Mouse (Mus musculus) large intestine, adult 2 months (tissue): ENCODE data around the gene Cfap57. TPM values are rescaled to one million over a fixed set of nuclear protein-coding genes. Genes with fewer than 3 reads are reported as not detected.

Source experiments
- DNase-seq: peaks from one replicate; pipeline ENCODE4 v3.0.0-alpha.2; 2012; ENCODE audit warnings: low read depth, low spot score
- WGBS: fragments of 180-500 bp; shearing (Covaris S2); methylation state at CpG from one replicate; pipeline ENCODE4 v1.1.7; 2018; 5-methylcytosine and 5-hydroxymethylcytosine counted together
- polyA plus RNA-seq: library from polyadenylated mRNA; depleted of rRNA; stranded (reverse); fragments of >200 nt; gene quantifications from 2 replicates; pipeline ENCODE4 v1.2.3, GENCODE M21; 2012; rRNA removed

The Cfap57 gene
- polyA plus RNA-seq = 0.03 and 0.26 TPM in 2 replicates

DNA sequence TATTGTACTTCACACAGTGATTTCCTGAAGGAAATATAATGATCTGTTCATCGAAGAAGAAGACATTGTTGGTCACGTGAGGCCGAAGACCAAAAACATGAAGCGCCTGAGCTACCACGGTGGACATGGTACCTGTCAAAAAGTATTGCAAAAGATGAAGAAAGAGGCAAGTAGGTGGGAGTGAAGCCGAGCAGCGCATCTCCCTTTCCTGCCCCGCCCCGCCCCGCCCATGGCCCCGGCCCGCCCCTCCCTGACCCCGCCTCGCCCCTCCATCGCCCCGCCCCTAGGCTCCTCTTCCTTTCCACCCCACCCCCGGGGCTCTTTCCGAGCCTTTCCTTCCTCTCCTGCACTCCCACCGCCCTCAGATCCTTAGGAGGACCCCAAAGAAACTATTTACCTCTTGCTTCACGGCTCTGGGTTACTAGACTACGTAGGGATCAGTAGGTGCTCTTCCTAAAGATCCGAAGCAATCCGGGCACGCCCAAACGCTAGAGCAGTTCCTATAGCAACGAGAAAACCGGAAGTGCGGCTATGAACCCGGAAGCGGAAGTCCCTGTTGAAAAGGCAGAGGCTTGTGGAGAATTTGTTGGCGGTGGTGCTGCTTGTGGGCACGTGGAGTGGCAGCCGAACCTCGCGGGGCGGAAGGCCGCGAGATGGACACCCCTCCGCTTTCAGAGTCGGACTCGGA lies at the start of gene Cfap57, which contains the start of gene Ebna1bp2:
Gene Cfap57 (minus strand): TSS at position 499 of the 688 bp plus-strand sequence.
Gene Ebna1bp2 (plus strand): TSS at position 521 of the 688 bp plus-strand sequence.
- WGBS = 2% methylated on average over 39 of the region's 41 CpGs
- DNase-seq = peak; percentile 90

DNA sequence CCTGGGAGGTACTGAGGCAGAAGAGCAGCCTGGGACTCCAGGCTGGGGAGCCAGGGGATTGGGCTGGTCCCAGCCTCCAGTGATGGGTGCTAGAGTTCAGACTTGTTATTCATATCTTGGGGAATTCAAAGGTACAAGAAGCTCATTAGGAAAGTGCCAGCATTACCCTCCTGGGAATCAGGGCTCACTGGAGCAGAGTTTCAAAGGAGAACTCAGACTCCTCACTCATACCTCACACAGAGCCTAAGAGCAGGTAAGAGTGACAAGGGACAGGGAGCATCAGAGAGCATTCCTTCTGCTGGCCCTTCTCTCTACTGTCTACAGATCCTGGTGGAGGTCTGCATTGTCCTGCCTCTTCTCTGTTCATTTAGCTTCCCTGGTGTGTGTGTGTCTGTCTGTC lies 38.1 kb upstream of the Cfap57 start, which contains the start of gene Olfr62:
Gene Olfr62 (plus strand): TSS at position 301 of the 400 bp plus-strand sequence.
- DNase-seq = no peak

DNA sequence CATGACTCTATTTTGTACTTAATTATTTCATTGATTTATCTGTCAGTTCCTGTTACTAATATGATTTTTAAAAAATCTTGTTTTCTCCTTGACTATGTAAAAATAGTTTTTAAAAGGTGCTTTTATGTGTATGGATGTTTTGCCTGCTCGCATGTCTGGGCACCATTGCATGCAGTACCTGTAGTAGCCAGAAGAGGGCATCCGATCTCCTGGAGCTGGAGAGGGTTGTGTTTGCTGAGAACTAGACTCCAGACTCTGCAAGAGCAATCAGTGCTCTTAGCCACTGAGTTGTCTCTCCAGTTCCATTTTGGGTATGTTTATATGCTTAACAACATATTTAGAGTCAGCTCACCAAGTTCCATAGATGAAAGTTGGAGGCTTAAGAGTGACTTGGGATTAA lies 24.7 kb upstream of the Cfap57 start:
- WGBS = 5% methylated on average over 2 of the region's 2 CpGs
- no peak for DNase-seq

DNA sequence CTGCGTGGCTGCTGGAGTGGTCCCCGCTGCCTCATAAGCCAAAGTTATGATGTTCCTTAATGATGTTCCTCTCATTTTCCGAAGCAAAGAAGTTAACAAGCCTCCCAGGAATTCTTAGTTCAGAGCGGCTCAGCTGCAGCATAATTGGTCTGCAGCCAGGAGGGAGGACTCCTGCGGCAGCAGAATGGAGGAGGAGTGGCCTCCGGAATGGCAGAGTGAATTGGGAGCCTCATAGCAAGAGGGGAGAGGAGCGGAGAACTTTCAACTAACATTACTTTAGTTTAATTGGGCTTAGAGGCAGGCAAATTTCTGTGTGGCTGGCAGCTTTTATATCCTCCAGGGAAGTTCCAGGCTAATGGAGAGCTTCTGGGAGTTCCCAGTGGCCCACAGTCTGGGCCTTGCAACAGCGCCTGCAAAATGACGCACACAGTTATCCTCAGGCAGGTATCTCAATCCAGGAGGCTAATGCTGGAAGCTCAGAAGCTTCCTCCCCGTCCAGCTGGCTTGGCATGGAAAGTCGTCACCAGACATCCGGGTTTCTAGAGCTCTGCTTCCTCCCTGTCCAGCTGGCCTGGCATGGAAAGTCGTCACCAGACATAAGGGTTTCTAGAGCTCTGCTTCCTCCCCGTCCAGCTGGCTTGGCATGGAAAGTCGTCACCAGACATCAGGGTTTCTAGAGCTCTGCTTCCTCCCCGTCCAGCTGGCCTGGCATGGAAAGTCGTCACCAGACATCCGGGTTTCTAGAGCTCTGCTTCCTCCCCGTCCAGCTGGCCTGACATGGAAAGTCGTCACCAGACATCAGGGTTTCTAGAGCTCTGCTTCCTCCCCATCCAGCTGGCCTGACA lies 22.0 kb upstream of the Cfap57 start:
- no peak for DNase-seq
- WGBS = 37% methylated on average over 20 of the region's 20 CpGs

DNA sequence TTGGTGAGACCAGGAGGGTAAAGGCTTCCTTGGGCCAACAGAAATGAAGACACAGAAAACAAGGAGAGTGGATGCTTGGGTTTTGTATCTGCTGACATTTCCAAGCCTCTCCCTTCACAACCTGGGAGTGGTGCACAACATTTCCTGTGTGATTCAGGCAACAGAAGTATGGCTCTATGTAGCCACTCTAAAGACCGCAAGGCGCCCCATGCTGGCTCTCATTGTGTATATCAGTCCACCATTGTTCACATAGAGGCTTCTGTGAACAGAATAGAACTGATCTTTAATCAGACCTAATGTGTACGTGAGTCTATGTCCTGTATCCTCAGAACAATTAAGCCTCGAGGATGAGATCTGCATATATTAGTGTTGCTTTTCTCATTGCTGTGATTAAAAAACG lies 9.7 kb upstream of the Cfap57 start:
- 92% methylated on average over 5 of the region's 5 CpGs for WGBS
- no peak for DNase-seq

DNA sequence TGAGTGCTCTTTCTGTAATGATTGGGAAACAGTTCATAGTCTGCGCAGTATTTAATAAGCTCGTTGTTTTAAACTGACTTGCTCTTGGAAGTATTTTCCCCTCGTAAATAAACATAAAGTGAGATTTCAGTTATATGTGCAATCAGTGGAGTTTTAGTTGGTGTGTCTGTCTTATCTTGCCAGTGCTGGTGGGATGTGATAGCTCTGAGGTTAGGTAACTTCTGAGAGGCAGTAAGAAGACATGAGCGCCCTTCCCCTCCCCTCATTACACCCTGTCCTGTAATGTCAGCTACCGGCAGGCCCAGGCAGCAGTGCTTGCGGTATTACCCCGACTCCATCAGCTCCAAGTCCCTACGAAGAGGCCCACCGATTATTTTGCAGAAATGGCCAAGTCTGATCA lies 1.2 kb upstream of the Cfap57 start:
- WGBS = 68% methylated on average over 9 of the region's 9 CpGs

DNA sequence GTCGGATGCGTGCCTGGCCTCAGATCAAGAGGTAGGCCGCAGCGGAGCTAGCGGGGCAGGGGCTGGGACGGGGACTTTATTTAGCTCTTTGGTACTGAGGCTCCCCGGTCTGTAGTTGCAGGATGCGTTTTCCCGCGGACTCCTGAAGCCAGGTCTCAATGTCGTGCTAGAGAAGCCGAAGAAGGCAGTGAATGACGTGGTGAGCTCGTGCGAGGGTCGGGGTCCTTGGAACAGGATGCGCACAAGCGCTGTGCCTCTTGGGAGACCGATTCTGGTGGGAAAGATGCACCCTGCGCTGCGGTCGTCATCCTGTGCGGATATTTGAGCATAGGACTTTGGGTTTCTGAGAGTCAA lies 367 bp upstream of the Cfap57 start:
- WGBS = under 1% methylated on average over 23 of the region's 23 CpGs
- DNase-seq = no peak

More for the DNA sequence above, 1.2 kb upstream of the Cfap57 start:
- no peak for DNase-seq

DNA sequence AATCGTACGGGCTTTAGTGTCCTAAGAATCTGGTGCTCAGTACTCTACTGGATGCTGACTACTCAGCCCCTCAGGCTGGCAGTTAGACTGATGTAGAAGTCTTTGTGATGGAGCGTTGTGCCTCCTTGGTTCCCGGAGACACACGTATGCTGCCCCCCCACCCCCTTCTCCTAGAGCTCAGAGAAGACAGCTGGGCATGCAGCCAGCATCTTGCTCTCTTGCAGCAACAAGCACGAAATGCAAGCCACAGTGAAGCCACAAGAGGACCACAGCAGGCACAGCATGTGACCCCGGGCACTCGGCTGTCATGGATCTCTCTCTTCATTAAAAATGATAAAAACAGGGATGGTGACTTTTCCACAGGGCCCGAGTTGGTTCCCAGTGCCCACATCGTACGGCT lies 5.2 kb downstream of the Cfap57 start:
- 75% methylated on average over 11 of the region's 11 CpGs for WGBS
- DNase-seq = no peak

DNA sequence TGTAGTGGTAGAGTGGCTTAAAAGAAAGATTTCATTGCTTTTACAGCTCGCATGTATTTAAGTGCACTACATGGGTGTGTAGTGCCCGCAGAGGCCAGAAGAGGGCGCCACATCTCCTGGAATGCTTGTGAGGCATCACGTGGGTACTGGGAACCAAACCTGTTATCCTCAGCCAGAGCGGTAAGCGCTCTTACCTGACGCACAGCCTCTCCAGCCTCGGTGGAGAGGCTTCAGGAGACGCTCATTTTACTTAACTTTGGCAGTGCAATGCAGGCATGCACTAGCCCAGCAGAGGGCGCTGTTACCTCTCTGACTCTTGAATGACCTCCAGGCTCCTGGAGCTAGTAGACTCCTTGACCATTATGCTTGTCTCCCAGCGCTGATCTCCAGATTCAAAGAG lies 8.0 kb downstream of the Cfap57 start:
- WGBS = 32% methylated on average over 11 of the region's 11 CpGs
- DNase-seq = no peak

DNA sequence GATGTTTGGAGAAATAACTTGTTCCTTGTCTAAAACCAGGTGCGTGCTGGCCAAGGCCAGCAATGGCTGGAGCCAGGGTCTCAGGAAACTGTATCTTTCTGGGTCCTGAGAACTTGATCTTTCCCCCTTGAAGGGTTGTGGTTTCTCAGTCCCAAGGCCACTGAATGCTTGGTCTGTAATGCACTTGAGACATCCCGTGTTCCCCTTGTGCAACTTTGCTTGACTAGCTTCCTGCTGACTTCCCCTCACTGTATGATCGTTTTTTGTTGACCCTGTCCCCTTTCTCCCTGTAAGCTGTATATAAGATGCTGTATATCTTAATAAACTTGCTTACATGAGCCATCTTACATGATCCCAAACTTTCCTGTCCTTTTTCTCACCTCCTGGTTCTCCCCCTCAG lies 10.7 kb downstream of the Cfap57 start:
- WGBS = 62% methylated on average over 3 of the region's 3 CpGs

DNA sequence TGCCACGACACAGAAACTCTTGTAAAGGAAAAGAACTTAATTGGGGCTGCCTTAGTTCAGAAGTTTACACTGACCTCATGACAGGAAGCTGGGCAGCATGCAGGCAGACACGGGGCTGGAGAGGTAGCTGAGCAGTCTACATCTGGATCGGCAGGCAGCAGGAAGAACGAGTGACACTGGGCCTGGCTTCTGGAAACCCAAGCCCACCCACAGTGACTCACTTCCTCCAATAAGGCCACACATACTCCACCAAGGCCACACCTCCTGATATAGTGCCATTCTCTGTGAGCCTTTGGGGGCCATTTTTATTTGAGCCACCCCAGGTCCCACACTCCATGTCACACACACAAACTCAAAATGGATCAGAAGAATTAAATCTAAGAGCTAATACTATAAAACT lies 16.5 kb downstream of the Cfap57 start:
- no peak for DNase-seq
- WGBS = 22% methylated on average over 4 of the region's 4 CpGs

More for the DNA sequence above, 10.7 kb downstream of the Cfap57 start:
- no peak for DNase-seq

DNA sequence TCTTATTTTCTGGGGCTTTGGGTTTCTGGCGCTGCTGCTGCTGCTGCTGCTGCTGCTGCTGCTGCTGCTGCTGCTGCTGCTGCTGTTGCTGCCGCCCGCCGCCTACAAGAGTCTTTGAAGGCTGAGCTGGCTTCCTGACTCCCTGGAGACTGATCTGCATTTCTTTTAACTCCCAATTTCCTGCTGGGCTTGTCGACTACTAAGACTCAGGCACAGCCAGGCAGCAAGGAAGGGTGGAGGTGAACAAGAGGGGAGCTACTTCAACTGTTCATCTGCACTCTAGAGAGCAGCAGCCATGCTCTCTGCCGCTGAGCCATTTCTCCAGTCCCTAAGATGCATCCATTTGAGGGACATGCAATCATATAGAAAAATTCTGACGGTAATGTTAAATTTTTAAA lies 30.8 kb downstream of the Cfap57 start:
- 27% methylated on average over 7 of the region's 7 CpGs for WGBS
- DNase-seq = no peak

DNA sequence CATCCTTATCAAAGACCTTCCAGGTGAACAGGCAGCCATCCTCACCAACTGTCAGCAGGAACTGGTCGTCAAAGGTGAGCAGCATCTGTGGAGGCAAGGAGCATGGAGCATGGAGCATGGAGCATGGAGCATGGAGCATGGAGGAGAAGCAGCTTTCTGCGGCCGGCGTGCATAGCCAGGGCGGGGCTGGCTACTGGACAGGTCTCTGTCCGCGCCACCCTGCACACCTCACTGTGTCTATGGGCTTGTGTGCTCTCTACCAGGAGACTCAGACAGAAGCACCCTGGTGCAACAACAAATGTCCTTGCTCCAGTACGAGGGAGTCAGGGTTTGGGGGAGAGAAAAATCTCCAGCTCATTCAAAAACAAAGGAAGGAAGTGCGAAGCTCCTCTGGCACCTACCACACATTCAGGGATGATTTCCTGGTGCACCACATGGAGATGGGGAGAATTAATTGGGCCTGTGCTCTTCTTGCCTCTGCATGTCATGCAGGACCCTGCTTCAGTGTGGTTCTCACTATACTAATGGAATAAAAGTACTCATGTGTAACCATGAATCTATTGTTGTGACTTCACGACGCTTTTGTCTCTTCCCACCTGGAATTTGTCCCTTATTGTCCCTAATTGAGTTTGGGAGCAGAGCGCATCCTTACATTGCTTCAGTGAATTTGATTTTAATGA lies 31.4 kb downstream of the Cfap57 start:
- WGBS = 62% methylated on average over 12 of the region's 12 CpGs
- no peak for DNase-seq

DNA sequence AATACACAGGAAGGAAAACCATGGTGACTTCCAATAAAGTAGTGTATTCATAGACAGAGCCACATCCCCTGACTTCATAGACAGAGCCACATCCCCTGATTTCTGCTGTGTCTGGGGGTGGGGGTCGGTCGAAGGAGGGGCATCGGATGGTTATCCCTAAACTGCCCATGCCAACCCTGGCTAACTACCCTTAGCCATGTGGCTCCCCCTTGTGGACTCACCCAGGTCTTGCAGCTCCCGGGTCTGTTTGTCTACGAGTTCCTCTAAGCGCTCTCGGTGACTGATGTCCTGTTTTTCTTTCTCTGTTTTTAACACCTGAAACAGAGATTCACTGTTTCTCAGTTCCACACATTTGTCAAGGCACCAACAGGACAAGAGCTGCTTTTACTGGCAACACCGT lies 37.9 kb downstream of the Cfap57 start:
- WGBS = 91% methylated on average over 8 of the region's 8 CpGs
- no peak for DNase-seq

DNA sequence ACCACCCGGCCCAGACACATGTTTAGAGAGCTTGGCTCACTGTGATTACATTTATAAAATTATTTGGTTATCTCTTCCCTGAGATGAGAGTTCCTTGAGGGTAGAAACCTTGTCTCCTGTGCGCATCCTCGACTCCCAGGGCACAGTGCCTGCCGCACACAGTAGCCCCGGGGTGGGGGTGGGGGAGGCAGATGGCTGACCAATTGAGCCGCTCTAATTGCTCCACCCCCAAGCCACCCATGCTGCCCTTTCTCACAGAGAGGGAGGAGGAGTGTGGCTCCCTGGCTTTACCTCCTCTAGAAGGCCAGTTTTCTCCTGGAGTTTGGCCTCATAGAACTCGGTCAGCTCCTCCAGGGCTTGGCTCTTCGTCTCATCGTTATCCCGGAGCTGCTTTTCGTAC lies 39.1 kb downstream of the Cfap57 start:
- no peak for DNase-seq
- WGBS = 47% methylated on average over 11 of the region's 11 CpGs

DNA sequence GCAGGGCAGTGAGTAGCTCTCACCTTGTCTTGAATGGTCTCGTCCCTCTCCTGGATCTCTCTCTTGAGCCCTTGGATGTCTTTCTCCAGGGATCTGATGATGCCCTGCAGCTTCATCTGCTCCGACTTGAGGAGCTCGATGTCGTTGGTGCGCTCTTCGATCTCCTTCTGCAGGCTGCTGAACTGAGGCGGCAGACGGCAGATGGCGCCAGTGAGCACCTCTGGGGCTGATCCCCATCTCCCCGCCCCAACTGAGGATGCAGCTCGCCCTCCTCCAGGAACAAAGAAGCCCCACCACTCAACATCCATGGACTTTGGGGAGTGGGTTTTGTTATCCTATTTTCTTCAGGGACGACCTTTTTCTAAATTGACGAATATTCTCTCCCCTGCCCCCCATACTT lies 41.3 kb downstream of the Cfap57 start:
- no peak for DNase-seq
- WGBS = 39% methylated on average over 13 of the region's 13 CpGs

DNA sequence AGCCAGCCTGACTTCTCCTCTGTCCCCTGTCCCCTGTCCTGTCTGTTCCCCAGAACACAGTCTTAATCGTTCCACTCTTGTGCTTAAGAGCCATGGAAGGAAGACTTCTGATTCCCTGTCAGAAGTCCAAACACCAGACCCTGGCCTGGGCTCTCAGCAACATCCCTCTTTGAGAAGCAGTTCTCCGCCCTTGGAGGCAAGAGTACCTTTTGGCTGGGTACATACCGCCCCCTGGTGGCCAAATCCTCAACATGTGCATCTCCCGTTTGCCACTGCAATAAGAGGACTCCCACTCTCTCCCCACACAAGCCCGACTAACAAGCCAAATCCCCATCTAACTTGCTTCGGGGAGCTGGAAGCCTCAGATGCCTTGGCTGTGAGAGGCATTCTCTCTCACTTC lies 44.5 kb downstream of the Cfap57 start:
- DNase-seq = peak; percentile 29
- 8% methylated on average over 6 of the region's 6 CpGs for WGBS

DNA sequence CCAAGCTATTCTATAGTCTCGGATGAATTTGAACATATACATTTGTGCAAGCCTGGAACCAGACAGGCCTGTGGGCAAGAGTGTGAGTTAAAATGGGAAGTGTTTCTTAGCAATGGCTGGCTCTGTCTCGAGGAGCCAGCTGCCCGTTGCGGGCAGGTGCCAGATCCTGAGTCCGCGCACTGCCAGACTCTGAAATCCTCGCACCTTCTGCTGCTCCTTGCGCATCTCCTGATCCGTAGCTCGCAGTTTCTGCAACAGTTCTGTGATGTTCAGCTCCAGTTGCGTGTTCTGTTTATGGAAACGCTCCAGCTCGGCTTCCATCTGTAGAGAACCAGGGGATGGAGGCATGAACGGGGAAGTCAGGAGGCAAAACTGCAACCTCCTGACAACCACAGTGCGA lies 49.1 kb downstream of the Cfap57 start:
- no peak for DNase-seq
- WGBS = 71% methylated on average over 15 of the region's 15 CpGs

DNA sequence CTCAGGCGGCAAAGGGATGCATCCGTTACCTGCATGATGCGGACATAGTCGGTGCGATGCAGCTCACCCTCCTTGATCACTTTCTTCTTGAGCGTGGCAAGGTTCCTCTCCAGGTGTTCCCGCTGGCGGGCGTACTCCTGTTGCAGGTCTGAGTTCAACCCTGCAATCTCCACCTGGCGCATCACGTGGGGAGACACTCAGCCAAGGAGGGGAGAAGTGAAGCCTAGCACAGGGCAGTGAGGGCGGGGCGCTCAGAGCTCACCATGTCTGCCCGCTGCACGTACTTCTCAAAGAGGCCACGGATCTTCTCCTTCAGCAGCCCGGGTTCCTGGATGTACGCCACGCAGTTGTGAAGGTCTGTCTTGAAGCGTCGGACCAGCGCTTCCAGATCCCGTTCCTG lies 51.3 kb downstream of the Cfap57 start:
- WGBS = 55% methylated on average over 23 of the region's 23 CpGs
- no peak for DNase-seq

DNA sequence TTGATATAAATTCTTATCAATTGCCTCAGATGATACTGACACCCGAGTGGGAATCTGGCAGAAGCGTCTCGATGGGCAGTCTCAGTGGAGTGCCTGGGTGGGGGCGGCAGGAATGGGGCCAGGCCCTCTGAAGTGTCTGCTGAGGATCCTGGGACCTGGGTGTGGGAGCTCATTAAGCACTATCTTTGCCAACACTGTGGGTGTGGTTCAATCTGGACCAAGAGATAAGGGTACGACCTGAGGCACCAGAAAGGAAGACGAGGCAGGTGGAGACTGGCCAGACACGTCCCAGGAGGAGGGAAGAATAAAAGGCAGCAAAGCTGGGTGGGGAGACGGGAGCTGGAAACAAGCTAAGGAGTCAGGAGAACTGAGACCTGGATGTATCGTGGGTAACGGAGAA lies 51.9 kb downstream of the Cfap57 start:
- DNase-seq = no peak
- 31% methylated on average over 10 of the region's 10 CpGs for WGBS
